Mouse (Mus musculus) cortical plate, adult 2 months (tissue): ENCODE data around the gene Tfap2a.

Experiments
- CTCF ChIP-seq: fragments of 200-500 bp; IDR thresholded peaks from 2 replicates; pipeline ENCODE4 v1.5.1; 2011; ENCODE audit warnings: mild to moderate bottlenecking, control low read depth, low read length; ENCODE audit not compliant: insufficient read depth; ENCODE audit errors: extremely low read depth
- POLR2A ChIP-seq: fragments of 200-500 bp; IDR thresholded peaks from 2 replicates; pipeline ENCODE4 v1.6.1; 2011; ENCODE audit warnings: mild to moderate bottlenecking, low read length, control low read depth; ENCODE audit not compliant: insufficient read depth; ENCODE audit errors: extremely low read depth

GRCm38 (mm10) chr13:40708913-40709312 lies 29.3 kb downstream of the Tfap2a start:
- no peak for TF ChIP-seq POLR2A
- TF ChIP-seq CTCF, result no peak
